Mouse (Mus musculus): Measurements from ENCODE around the gene Srrm2.

GRCm38 (mm10) chr17:23776216-23776615 is 14.1 kb upstream of the Srrm2 start:
- TF ChIP-seq POLR2A (IDR thresholded peaks at IDR 0.05; ENCODE audit: low read depth, low read length) (no peak), CTCF (IDR thresholded peaks at IDR 0.05; ENCODE audit: extremely low read depth, insufficient read depth, insufficient read length, insufficient replicate concordance) (no peak)

All from spleen, adult 2 months (tissue).